Mouse (Mus musculus) midbrain, embryonic 12.5 days (tissue): ENCODE measurements around the gene Foxp4. TPM values are rescaled to one million over a fixed set of nuclear protein-coding genes. Genes with fewer than 3 reads are reported as not detected.

ENCODE experiments used
- ATAC-seq: fragments of 200-750 bp; cut with Nextera tagmentation; 2 replicates; pipeline ENCODE4 v1.8.0; 2017; ENCODE audit warnings: low read depth, moderate TSS enrichment, moderate library complexity; ENCODE audit not compliant: low FRiP score
- H3K27ac ChIP-seq: fragments of 300-500 bp; sonication (generic); replicated peaks from 2 replicates; pipeline ENCODE4 v1.5.1; 2016; ENCODE audit warnings: mild to moderate bottlenecking
- H3K27me3 ChIP-seq: fragments of 300-500 bp; sonication (generic); 2 replicates; pipeline ENCODE4 v1.6.1; 2016; ENCODE audit warnings: mild to moderate bottlenecking
- H3K36me3 ChIP-seq: fragments of 300-500 bp; sonication (generic); 2 replicates; pipeline ENCODE4 v1.6.1; 2016
- H3K4me1 ChIP-seq: fragments of 300-500 bp; sonication (generic); 2 replicates; pipeline ENCODE4 v1.6.1; 2016
- H3K4me2 ChIP-seq: fragments of 300-500 bp; sonication (generic); replicated peaks from 2 replicates; pipeline ENCODE4 v1.6.1; 2016; ENCODE audit warnings: mild to moderate bottlenecking, moderate library complexity
- H3K4me3 ChIP-seq: fragments of 300-500 bp; sonication (generic); 2 replicates; pipeline ENCODE4 v1.5.1; 2016; ENCODE audit warnings: mild to moderate bottlenecking
- H3K9ac ChIP-seq: fragments of 300-500 bp; sonication (generic); replicated peaks from 2 replicates; pipeline ENCODE4 v1.6.1; 2016; ENCODE audit warnings: mild to moderate bottlenecking, moderate library complexity
- H3K9me3 ChIP-seq: fragments of 300-500 bp; sonication (generic); 2 replicates; pipeline ENCODE4 v1.6.1; 2016; ENCODE audit warnings: mild to moderate bottlenecking
- WGBS: fragments of 180-500 bp; shearing (Covaris S2); methylation state at CpG from one replicate; pipeline ENCODE4 v1.1.7; 2016; 5-methylcytosine and 5-hydroxymethylcytosine counted together
- polyA plus RNA-seq: library from polyadenylated mRNA; unstranded; fragments of >200 nt; fragmentation: Nextera tagmentation; extraction: Ambion mirVana; gene quantifications from 2 replicates; pipeline ENCODE4 v1.2.1, GENCODE M21; 2016

Gene Foxp4
- polyA plus RNA-seq, 1 experiment from 2014 or later = 34.5 TPM

- H3K4me1 ChIP-seq = no peaks in the 10 kb centered on the region
- WGBS = 87% methylated on average over 11 of the region's 11 CpGs
Measured at GRCm38 (mm10) chr17:47845609-47846008, 78.8 kb downstream of the Foxp4 start.

GRCm38 (mm10) chr17:47843465-47843864 is 81.0 kb downstream of the Foxp4 start:
- H3K9ac ChIP-seq = no peak overlapping the region
- no peak for ATAC-seq
- H3K4me2 ChIP-seq = no peak overlapping the region
- no peak overlapping the region for H3K4me3 ChIP-seq
- H3K27ac ChIP-seq = no peak overlapping the region
- no peaks in the 10 kb centered on the region for H3K4me1 ChIP-seq
- H3K27me3 ChIP-seq = no peaks in the 10 kb centered on the region
- 94% methylated on average over 3 of the region's 3 CpGs for WGBS
- peaks cover 11% of the 10 kb centered on the region; the same call in 1 of the 2 replicates for H3K9me3 ChIP-seq
- H3K36me3 ChIP-seq = no peaks in the 10 kb centered on the region

More at GRCm38 (mm10) chr17:47845609-47846008, 78.8 kb downstream of the Foxp4 start:
- Histone ChIP-seq H3K9me3 (peaks cover 11% of the 10 kb centered on the region; the same call in 1 of the 2 replicates), H3K27me3 (no peaks in the 10 kb centered on the region), H3K4me3 (no peak overlapping the region), H3K27ac (no peak overlapping the region), H3K9ac (no peak overlapping the region), H3K36me3 (no peaks in the 10 kb centered on the region), H3K4me2 (no peak overlapping the region)
- no peak for ATAC-seq

GRCm38 (mm10) chr17:47841931-47842623 is 82.4 kb downstream of the Foxp4 start:
- Histone ChIP-seq H3K27me3 (no peaks in the 10 kb centered on the region), H3K9ac (no peak overlapping the region), H3K4me3 (no peak overlapping the region), H3K27ac (no peak overlapping the region), H3K9me3 (peaks cover 7% of the 10 kb centered on the region; the same call in 1 of the 2 replicates), H3K4me1 (no peaks in the 10 kb centered on the region), H3K36me3 (no peaks in the 10 kb centered on the region), H3K4me2 (no peak overlapping the region)
- ATAC-seq = no peak
- WGBS = 84% methylated on average over 19 of the region's 19 CpGs

- 87% methylated on average over 8 of the region's 8 CpGs for WGBS
- H3K27ac ChIP-seq = no peak overlapping the region
- no peak overlapping the region for H3K9ac ChIP-seq
- H3K9me3 ChIP-seq = peaks cover 7% of the 10 kb centered on the region; the same call in 1 of the 2 replicates
- no peak overlapping the region for H3K4me3 ChIP-seq
- H3K4me2 ChIP-seq = no peak overlapping the region
- no peaks in the 10 kb centered on the region for H3K4me1 ChIP-seq
- H3K27me3 ChIP-seq = peaks cover 3% of the 10 kb centered on the region
- no peaks in the 10 kb centered on the region for H3K36me3 ChIP-seq
- ATAC-seq = no peak
Measured at GRCm38 (mm10) chr17:47841521-47841920, 82.9 kb downstream of the Foxp4 start.

GRCm38 (mm10) chr17:47837808-47838207 is 86.6 kb downstream of the Foxp4 start:
- Histone ChIP-seq H3K36me3 (no peaks in the 10 kb centered on the region), H3K4me2 (no peak overlapping the region), H3K4me3 (no peak overlapping the region), H3K27ac (no peak overlapping the region), H3K9ac (no peak overlapping the region), H3K9me3 (no peaks in the 10 kb centered on the region), H3K4me1 (peaks cover 15% of the 10 kb centered on the region), H3K27me3 (peaks cover 41% of the 10 kb centered on the region)
- WGBS = 62% methylated on average over 6 of the region's 6 CpGs
- ATAC-seq = no peak

GRCm38 (mm10) chr17:47834482-47834767 is 90.0 kb downstream of the Foxp4 start, which contains the start of gene Mdfi:
Gene Mdfi, minus strand, starts transcription at chr17:47834691.
- Histone ChIP-seq H3K4me3 (peak within 1 kb of the TSS; percentile 59), H3K36me3 (no peaks in the 10 kb centered on the region), H3K4me1 (peaks cover 38% of the 10 kb centered on the region), H3K9ac (peak within 1 kb of the TSS; percentile 66; the same call in 1 of the 2 replicates), H3K9me3 (no peaks in the 10 kb centered on the region), H3K27ac (no peak within 1 kb of the TSS), H3K27me3 (peaks cover 67% of the 10 kb centered on the region), H3K4me2 (peak within 1 kb of the TSS; percentile 96)
- WGBS = 3% methylated on average over 14 of the region's 18 CpGs
- ATAC-seq = no peak

- Histone ChIP-seq H3K9ac (peak overlapping the region; percentile 66; the same call in 1 of the 2 replicates), H3K9me3 (no peaks in the 10 kb centered on the region), H3K36me3 (no peaks in the 10 kb centered on the region), H3K27ac (no peak overlapping the region), H3K4me3 (peak overlapping the region; percentile 59), H3K27me3 (peaks cover 71% of the 10 kb centered on the region), H3K4me1 (peaks cover 38% of the 10 kb centered on the region), H3K4me2 (peak overlapping the region; percentile 96)
- no peak for ATAC-seq
- 1% methylated on average over 45 of the region's 45 CpGs for whole genome bisulfite sequencing
Measured at GRCm38 (mm10) chr17:47833628-47834481, 90.6 kb downstream of the Foxp4 start.

GRCm38 (mm10) chr17:47833029-47833627 is 91.3 kb downstream of the Foxp4 start:
- H3K9ac ChIP-seq = peak overlapping the region; percentile 66
- no peaks in the 10 kb centered on the region for H3K9me3 ChIP-seq
- peaks cover 38% of the 10 kb centered on the region for H3K4me1 ChIP-seq
- H3K4me3 ChIP-seq = peak overlapping the region; percentile 59
- peaks cover 71% of the 10 kb centered on the region for H3K27me3 ChIP-seq
- peak; percentile 55 for ATAC-seq
- H3K36me3 ChIP-seq = no peaks in the 10 kb centered on the region
- peak overlapping the region; percentile 96 for H3K4me2 ChIP-seq
- H3K27ac ChIP-seq = peak overlapping the region; percentile 10; the same call in 1 of the 2 replicates
- WGBS = 2% methylated on average over 39 of the region's 45 CpGs

GRCm38 (mm10) chr17:47832501-47833028 is 91.9 kb downstream of the Foxp4 start:
- Histone ChIP-seq H3K4me2 (peak overlapping the region; percentile 96), H3K27me3 (peaks cover 71% of the 10 kb centered on the region), H3K4me1 (peaks cover 38% of the 10 kb centered on the region), H3K36me3 (no peaks in the 10 kb centered on the region), H3K9me3 (no peaks in the 10 kb centered on the region), H3K9ac (peak overlapping the region; percentile 66), H3K27ac (peak overlapping the region; percentile 10; the same call in 1 of the 2 replicates), H3K4me3 (peak overlapping the region; percentile 59)
- ATAC-seq = peak; percentile 61
- WGBS = 1% methylated on average over 16 of the region's 17 CpGs

GRCm38 (mm10) chr17:47831772-47832171 is 92.7 kb downstream of the Foxp4 start:
- Histone ChIP-seq H3K27ac (peak overlapping the region; percentile 30; the same call in 1 of the 2 replicates), H3K27me3 (peaks cover 70% of the 10 kb centered on the region), H3K9ac (peak overlapping the region; percentile 66), H3K4me1 (peaks cover 38% of the 10 kb centered on the region), H3K4me2 (peak overlapping the region; percentile 96), H3K4me3 (peak overlapping the region; percentile 59), H3K9me3 (0 out of 2 replicates have a peak, but pooled peaks cover 3% of the 10 kb centered on the region), H3K36me3 (peaks cover 3% of the 10 kb centered on the region; the same call in 1 of the 2 replicates)
- ATAC-seq = no peak
- 37% methylated on average over 5 of the region's 5 CpGs for WGBS

GRCm38 (mm10) chr17:47831161-47831560 is 93.3 kb downstream of the Foxp4 start:
- H3K4me3 ChIP-seq = peak overlapping the region; percentile 59; the same call in 1 of the 2 replicates
- peak overlapping the region; percentile 39 for H3K9ac ChIP-seq
- H3K4me1 ChIP-seq = peaks cover 38% of the 10 kb centered on the region
- ATAC-seq = peak; percentile 48; the same call in 1 of the 2 replicates
- H3K4me2 ChIP-seq = peak overlapping the region; percentile 96
- peak overlapping the region; percentile 40; the same call in 1 of the 2 replicates for H3K27ac ChIP-seq
- 0 out of 2 replicates have a peak, but pooled peaks cover 4% of the 10 kb centered on the region for H3K9me3 ChIP-seq
- WGBS = 7% methylated on average over 9 of the region's 9 CpGs
- H3K27me3 ChIP-seq = peaks cover 64% of the 10 kb centered on the region
- peaks cover 4% of the 10 kb centered on the region; the same call in 1 of the 2 replicates for H3K36me3 ChIP-seq
